Mouse (Mus musculus): ENCODE results near the gene Nxph4. TPM values are rescaled to one million over a fixed set of nuclear protein-coding genes. Genes with fewer than 3 reads are reported as not detected.

Gene Nxph4
- under 1 TPM; 0.22 to 0.66 (median 0.50) TPM for total RNA-seq (2022)

- no peak for DNase-seq (ENCODE audit: low spot score)
These were observed at the start of gene Nxph4 for GRCm38 (mm10) chr10:127534036-127534928. Gene Nxph4 (minus strand): TSS chr10:127534559.

GRCm38 (mm10) chr10:127583649-127584048 is 49.3 kb upstream of the Nxph4 start:
- no peak for DNase-seq (ENCODE audit: low spot score)

- no peak for DNase-seq (ENCODE audit: low spot score)
These were observed 46.9 kb upstream of the Nxph4 start for GRCm38 (mm10) chr10:127581291-127581690.

DNA sequence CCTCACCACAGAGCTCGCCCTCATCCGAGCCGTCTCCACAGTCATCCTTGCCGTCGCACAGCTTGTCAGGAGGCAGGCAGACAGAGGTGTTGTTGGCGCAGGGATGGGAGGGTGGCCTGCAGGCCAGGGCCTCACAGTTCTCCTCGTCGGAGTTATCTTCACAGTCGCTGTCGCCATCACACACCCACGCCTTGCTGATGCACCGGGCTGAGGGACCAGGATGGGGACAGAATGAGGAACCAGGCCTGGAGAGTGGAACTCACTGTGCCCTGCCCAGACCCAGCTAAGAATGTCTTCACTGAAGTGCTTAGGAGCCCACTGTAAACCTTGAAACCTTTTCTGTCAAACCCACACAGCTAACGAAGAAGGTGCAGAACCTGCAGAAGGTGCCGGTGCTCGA is 43.6 kb upstream of the Nxph4 start:
- no peak for DNase-seq (ENCODE audit: low spot score)

DNA sequence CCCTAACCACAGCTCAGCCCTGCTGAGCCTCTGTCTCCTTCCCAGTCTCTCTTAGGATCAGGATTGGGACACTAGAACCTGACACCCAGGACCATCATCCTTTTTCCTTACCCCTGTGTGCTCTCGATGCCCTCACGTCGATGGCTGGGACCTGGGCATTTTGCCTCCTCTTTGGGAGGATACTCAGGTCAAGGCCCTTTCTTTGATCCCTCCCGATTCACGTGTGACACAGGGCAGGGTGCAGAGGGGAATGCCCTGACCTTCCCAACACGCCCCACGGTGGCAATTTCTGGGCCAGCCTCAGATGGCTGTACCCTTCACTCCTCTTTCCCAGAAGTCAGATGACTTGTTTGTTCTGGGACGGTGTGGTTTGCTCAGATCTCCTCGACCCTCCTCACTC is 42.8 kb upstream of the Nxph4 start:
- DNase-seq (ENCODE audit: low spot score) = no peak

DNA sequence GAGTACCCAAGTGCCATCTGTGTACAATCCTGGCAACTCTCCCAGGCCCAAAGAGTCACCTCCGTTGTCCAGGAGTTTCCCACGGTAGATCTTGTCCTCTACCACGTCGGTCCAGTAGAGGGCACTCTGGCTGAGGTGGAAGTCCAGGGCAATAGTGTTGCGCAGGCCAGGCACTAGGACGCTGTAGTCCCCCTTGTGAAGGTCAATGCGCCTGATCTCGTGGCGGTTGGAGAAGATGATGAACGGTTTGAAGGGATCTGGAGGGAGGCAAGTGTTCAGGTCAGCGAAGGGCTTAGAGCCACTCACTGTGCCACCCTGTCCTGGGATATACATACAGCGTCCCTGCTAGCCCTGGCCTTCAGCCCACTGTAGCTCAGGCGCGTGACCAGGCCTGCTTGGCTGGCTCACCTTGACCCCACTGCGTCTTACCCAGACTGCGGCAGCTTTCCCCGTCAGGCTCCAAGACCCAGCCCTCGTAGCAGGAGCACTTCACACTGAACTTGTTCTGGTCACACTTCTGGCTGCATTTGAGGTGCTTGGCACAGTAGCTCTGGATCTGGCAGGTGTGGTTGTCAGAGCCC is 42.1 kb upstream of the Nxph4 start:
- DNase-seq (ENCODE audit: low spot score) = peak; percentile 76

DNA sequence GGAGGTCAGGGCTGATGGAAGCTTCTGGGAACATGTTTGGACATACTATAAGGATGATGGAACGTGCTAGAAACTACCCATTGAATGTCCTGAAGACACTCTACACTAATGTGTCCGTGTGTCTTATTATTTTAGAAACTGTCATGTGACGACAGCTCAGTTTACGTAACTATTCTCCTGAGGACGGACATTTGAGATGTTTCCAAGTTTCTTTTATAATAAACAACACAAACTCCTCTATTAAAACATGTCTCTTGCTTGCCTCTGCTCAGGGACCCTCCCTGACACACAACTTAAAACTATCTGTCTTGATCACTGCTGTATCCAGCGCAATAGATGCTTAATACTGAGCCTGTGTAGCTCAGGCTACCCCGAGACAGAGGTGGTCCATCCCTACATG is 41.4 kb upstream of the Nxph4 start:
- DNase-seq (ENCODE audit: low spot score) = no peak

GRCm38 (mm10) chr10:127572281-127572680 is 37.9 kb upstream of the Nxph4 start:
- no peak for DNase-seq (ENCODE audit: low spot score)

DNA sequence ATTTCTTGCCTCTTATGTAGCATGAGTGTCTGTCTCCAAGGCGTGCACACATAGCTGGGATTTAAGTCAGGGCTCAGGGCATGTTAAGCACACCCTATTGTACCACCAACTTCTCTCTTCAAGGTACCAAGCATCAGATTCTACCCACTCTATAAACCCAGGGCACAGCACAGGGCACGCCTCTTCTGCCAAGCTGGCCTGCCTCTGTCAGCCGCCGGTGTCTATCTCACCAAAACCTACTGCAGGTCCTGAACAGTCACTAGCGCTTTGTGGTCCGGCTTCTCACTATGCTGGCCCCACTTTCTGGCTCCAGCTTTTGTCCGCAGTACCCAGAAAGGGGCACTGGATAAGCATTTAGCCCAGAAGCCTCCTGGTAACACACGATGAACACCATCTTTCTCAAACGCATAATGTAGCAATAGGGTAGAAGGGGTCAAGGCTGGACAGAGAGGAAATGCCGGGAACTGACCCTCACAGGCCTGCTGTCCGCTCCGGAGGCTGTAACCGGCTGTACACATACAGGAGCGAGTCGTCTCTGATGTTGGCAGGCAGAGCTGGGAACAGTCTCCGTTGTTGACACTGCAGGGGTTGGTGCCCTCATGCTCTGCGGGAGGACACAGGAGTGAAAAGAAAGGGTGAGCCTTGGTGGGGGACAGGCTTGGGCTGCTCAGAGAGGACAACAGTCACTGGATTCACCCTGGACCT is 36.7 kb upstream of the Nxph4 start:
- DNase-seq (ENCODE audit: low spot score) = no peak

- DNase-seq (ENCODE audit: low spot score) = no peak
These were observed 36.0 kb upstream of the Nxph4 start for GRCm38 (mm10) chr10:127570384-127570783.

DNA sequence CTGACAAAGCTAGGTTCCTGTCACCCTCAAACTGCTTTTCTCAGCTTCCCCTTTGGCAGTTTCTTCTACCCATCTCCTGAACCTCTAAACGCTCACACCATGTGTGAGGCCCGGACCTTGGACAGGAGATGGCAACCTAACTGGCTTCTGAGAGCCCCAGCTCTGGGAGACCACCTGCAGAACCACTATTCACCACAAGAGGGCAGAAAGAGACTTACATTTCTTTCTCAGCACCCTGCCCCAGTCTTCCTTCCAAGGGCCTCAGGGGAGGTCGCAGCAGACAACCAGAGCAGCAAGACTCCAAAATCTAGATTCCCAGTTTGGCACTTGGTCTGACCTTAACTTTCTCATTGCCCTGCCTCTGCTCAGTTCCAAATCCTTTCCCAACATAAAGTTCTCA is 35.1 kb upstream of the Nxph4 start:
- DNase-seq (ENCODE audit: low spot score) = peak; percentile 81

GRCm38 (mm10) chr10:127566553-127567326 is 32.4 kb upstream of the Nxph4 start:
- DNase-seq (ENCODE audit: low spot score) = no peak

DNA sequence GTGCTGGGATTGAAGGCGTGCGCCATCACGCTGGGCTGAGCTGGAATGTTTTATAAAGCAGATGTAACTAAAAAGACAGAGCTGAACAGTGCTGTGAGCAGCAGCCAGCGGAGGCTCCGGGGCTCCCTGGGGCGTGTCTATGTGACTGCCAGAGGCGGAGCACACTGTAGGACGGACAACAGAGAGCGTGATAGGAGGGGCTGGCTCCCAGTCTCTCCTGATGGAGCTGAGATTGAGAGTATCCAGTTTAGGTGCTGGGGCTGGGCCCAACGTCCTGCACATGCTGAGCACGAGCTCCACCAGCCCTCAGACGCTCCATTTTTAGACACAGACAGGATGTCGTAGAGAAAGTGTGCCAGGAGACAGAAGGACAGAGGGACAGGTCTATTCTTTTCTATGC is 29.9 kb upstream of the Nxph4 start:
- DNase-seq (ENCODE audit: low spot score) = peak; percentile 57

GRCm38 (mm10) chr10:127563840-127564239 is 29.5 kb upstream of the Nxph4 start:
- no peak for DNase-seq (ENCODE audit: low spot score)

DNA sequence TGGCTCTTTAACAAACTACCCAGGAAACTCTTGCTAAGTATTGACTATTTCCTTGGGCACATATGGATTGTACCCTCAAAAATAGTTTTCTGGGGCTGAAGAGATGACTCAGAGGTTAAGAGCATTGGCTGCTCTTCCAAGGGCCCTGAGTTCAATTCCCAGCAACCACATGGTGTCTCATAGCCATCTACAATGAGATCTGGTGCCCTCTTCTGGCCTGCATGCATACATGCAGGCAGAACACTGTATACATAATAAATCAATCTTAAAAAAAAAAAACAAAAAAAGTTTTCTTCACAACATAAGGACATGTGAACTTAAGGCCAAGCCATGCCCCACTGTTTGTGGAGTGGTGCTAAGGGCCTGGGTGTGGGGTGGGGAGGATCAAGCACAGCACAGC is 26.8 kb upstream of the Nxph4 start:
- DNase-seq (ENCODE audit: low spot score) = no peak

DNA sequence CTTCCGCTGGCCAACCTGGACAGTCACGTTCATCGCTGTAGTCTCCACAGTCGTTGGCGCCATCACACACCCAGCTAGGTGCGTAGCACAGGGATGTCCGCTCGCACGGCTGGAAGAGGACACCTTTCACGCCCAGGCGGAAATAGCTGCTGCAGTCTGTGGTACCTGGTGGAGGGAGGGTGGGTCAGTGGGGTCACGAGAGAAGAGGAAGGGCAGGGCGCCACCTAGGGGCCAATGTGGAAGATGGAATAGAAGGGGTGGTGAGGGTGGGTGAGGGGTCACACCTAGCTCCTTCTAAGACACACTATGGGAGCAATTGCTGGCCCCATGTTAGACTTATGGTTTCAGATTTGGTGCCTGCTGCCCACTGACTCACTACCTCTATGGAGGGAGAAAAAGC is 23.0 kb upstream of the Nxph4 start:
- no peak for DNase-seq (ENCODE audit: low spot score)

GRCm38 (mm10) chr10:127555703-127556102 is 21.3 kb upstream of the Nxph4 start:
- DNase-seq (ENCODE audit: low spot score) = no peak

GRCm38 (mm10) chr10:127549892-127550291 is 15.5 kb upstream of the Nxph4 start:
- no peak for DNase-seq (ENCODE audit: low spot score)

DNA sequence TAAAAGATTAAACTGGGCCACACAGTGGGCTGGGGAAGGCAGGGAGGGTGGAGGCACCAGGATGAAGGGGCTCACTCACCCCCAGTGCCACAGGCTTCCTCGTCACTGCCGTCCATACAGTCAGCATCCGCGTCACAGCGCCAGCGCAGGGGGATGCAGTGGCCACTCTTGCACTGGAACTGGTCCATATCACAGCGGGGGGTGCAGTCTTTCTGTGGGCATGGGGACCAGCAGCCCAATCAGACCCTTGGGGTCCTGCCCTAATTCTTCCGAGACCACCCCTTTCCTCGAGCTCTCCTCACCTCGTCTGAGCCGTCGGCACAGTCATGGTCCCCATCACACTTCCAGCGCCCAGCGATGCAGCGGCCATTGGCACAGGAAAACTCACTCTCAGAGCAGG is 13.9 kb upstream of the Nxph4 start:
- DNase-seq (ENCODE audit: low spot score) = no peak

DNA sequence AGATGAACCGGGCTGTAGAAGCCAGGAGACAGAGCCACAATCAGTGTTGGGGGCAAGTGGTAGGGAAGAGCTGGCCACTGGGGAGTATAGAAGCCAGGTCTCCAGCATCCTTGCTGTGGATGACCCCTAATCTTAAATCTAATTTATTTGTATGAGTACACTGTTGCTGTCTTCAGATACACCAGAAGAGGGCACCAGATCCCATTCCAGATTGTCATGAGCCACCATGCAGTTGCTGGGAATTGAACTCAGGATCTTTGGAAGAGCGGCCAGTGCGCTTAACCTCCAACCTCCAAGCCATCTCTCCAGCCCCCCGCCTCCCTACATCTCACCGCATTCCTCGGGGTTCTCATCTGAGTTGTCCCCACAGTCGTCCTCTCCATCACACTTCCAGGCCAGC is 12.1 kb upstream of the Nxph4 start:
- DNase-seq (ENCODE audit: low spot score) = no peak

- DNase-seq (ENCODE audit: low spot score) = no peak
These were observed 10.0 kb upstream of the Nxph4 start for GRCm38 (mm10) chr10:127544375-127544774.

DNA sequence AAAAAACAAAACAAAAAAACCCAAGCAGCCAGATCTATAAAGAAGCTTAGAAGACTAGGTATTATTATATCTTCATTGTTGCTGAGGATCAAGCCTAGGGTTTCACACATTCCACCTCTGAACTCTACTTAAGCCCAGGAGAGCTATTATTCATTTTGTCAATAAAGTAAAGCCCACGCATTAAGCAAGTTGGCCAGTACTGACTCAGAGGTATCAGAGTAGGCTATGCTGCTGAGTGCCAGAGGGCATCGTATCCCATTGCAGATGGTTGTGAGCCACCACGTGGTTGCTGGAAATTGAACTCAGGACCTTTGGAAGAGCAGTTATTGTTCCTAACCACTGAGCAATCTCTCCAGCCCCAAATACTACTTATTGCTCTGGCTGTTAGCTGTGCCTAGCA is 9.6 kb upstream of the Nxph4 start:
- no peak for DNase-seq (ENCODE audit: low spot score)
